Mouse (Mus musculus): Measurements from ENCODE around the gene Olfr541. TPM values are rescaled to one million over a fixed set of nuclear protein-coding genes. Genes with fewer than 3 reads are reported as not detected.

The Olfr541 gene
- total RNA-seq, 2 experiments from 2014 or later = not detected

Other genes with a start within 250 kb of the Olfr541 start
- not detected for gene Olfr533, start 233.9 kb upstream of the Olfr541 start, total RNA-seq (2021)
- gene Olfr535, start 213.1 kb upstream of the Olfr541 start, total RNA-seq (2021) = not detected
- not detected for gene Olfr536, start 189.9 kb upstream of the Olfr541 start, total RNA-seq (2021)
- gene Olfr538, start 129.4 kb upstream of the Olfr541 start, total RNA-seq (2021) = not detected
- not detected for gene Olfr46, start 96.0 kb upstream of the Olfr541 start, total RNA-seq (2021)
- gene Olfr61, start 68.3 kb upstream of the Olfr541 start, total RNA-seq (2021) = not detected
- not detected for gene Olfr53, start 50.8 kb upstream of the Olfr541 start, total RNA-seq (2021)
- not detected for gene Olfr539, start 37.3 kb upstream of the Olfr541 start, total RNA-seq (2021)
- not detected for gene Olfr45, start 15.3 kb upstream of the Olfr541 start, total RNA-seq (2021)
- gene Cyp2e1, start 66.5 kb downstream of the Olfr541 start, total RNA-seq (2021) = 10 to 100 TPM; 10.2 to 16.8 TPM
- not detected for gene Syce1, start 90.6 kb downstream of the Olfr541 start, total RNA-seq (2021)
- under 1 TPM in 1 of 2 experiments, not detected in 1; 0.07 TPM for gene Zfp941, start 124.9 kb downstream of the Olfr541 start, total RNA-seq (2021)
- not detected for gene Urah, start 137.8 kb downstream of the Olfr541 start, total RNA-seq (2021)
- gene Scgb1c1, start 148.3 kb downstream of the Olfr541 start, total RNA-seq (2021) = not detected
- not detected for gene Odf3, start 150.5 kb downstream of the Olfr541 start, total RNA-seq (2021)
- gene Gm45785, start 159.1 kb downstream of the Olfr541 start, total RNA-seq (2021) = not detected
- 10 to 100 TPM; 12.6 to 14.9 TPM for gene Ric8a, start 159.7 kb downstream of the Olfr541 start, total RNA-seq (2021)
- gene Bet1l, start 160.3 kb downstream of the Olfr541 start, total RNA-seq (2021) = 1 to 10 TPM; 5.2 to 7.9 TPM
- 10 to 100 TPM; 78.3 to 78.9 TPM for gene Psmd13, start 184.7 kb downstream of the Olfr541 start, total RNA-seq (2021)
- 10 to 100 TPM; 26.0 to 26.3 TPM for gene Sirt3, start 185.0 kb downstream of the Olfr541 start, total RNA-seq (2021)
- gene Cox8b, start 203.2 kb downstream of the Olfr541 start, total RNA-seq (2021) = 1,000 to 10,000 TPM; 1,837 to 1,924 TPM
- gene Nlrp6, start 223.6 kb downstream of the Olfr541 start, total RNA-seq (2021) = not detected
- gene Pgghg, start 244.1 kb downstream of the Olfr541 start, total RNA-seq (2021) = 1 to 10 TPM; 3.6 to 4.6 TPM

Data from gastrocnemius, postnatal 36 days (tissue).